Mouse (Mus musculus): ENCODE measurements at regions not wholly inside any gene's neighbourhood (a gene's known extent, or its start where the extent isn't known, plus 50 kb on each side); places are given as distances from the start of the nearest gene placed in this dataset.
"Not testable (repeated sequence)": the region's sequence is repeated elsewhere in the genome, so short reads cannot be mapped to it uniquely, and the experiment has no call there.

GRCm38 (mm10) chr8:30063148-30063547 is 2615.7 kb downstream of the Poteg start:
- DNase-seq (ENCODE audit: low spot score in 2 of 2) = no peak

- DNase-seq (ENCODE audit: low spot score in 2 of 2) = no peak
These were observed 2630.3 kb downstream of the Poteg start for GRCm38 (mm10) chr8:30077726-30078125.

GRCm38 (mm10) chr8:30127766-30128165 is 2680.3 kb downstream of the Poteg start:
- DNase-seq (ENCODE audit: low spot score in 2 of 2) = no peak

GRCm38 (mm10) chr8:30134999-30135398 is 2687.5 kb downstream of the Poteg start:
- DNase-seq (ENCODE audit: low spot score in 2 of 2) = no peak

- no peak for DNase-seq (ENCODE audit: low spot score in 2 of 2)
These were observed 2703.8 kb downstream of the Poteg start for GRCm38 (mm10) chr8:30151181-30151844.

GRCm38 (mm10) chr8:30152921-30153320 is 2705.5 kb downstream of the Poteg start:
- DNase-seq (ENCODE audit: low spot score in 2 of 2) = no peak

GRCm38 (mm10) chr8:30171881-30172280 is 2724.4 kb downstream of the Poteg start:
- DNase-seq (ENCODE audit: low spot score in 2 of 2) = no peak

- DNase-seq (ENCODE audit: low spot score in 2 of 2) = not testable (repeated sequence)
These were observed 2755.3 kb downstream of the Poteg start for GRCm38 (mm10) chr8:30202746-30203145.

GRCm38 (mm10) chr8:30227354-30227753 is 2779.9 kb downstream of the Poteg start:
- DNase-seq (ENCODE audit: low spot score in 2 of 2) = peak; percentile 1 to 3

GRCm38 (mm10) chr8:30233266-30233665 is 2785.8 kb downstream of the Poteg start:
- no peak for DNase-seq (ENCODE audit: low spot score in 2 of 2)

GRCm38 (mm10) chr8:30251797-30252196 is 2804.3 kb downstream of the Poteg start:
- DNase-seq (ENCODE audit: low spot score in 2 of 2) = no peak

GRCm38 (mm10) chr8:30269949-30270910 is 2822.8 kb downstream of the Poteg start:
- no peak for DNase-seq (ENCODE audit: low spot score in 2 of 2)

GRCm38 (mm10) chr8:30289169-30289568 is 2841.7 kb downstream of the Poteg start:
- DNase-seq (ENCODE audit: low spot score in 2 of 2) = peak; percentile 41 to 49

- DNase-seq (ENCODE audit: low spot score in 2 of 2) = no peak
These were observed 2883.7 kb downstream of the Poteg start for GRCm38 (mm10) chr8:30331201-30331600.

GRCm38 (mm10) chr8:30333352-30333751 is 2885.9 kb downstream of the Poteg start:
- no peak for DNase-seq (ENCODE audit: low spot score in 2 of 2)

GRCm38 (mm10) chr8:30359464-30359863 is 2912.0 kb downstream of the Poteg start:
- no peak for DNase-seq (ENCODE audit: low spot score in 2 of 2)

- DNase-seq (ENCODE audit: low spot score in 2 of 2) = no peak
These were observed 2918.3 kb downstream of the Poteg start for GRCm38 (mm10) chr8:30365721-30366120.

GRCm38 (mm10) chr8:30391936-30392335 is 2944.5 kb downstream of the Poteg start:
- no peak for DNase-seq (ENCODE audit: low spot score in 2 of 2)

- no peak for DNase-seq (ENCODE audit: low spot score in 2 of 2)
These were observed 2989.1 kb upstream of the 5930422O12Rik start for GRCm38 (mm10) chr8:30439423-30439822.

GRCm38 (mm10) chr8:30441821-30442220 is 2986.7 kb upstream of the 5930422O12Rik start:
- DNase-seq (ENCODE audit: low spot score in 2 of 2) = no peak

- DNase-seq (ENCODE audit: low spot score in 2 of 2) = no peak
These were observed 2984.6 kb upstream of the 5930422O12Rik start for GRCm38 (mm10) chr8:30443874-30444273.

GRCm38 (mm10) chr8:30444274-30444673 is 2984.2 kb upstream of the 5930422O12Rik start:
- no peak for DNase-seq (ENCODE audit: low spot score in 2 of 2)

GRCm38 (mm10) chr8:30458136-30458535 is 2970.4 kb upstream of the 5930422O12Rik start:
- DNase-seq (ENCODE audit: low spot score in 2 of 2) = no peak

Data from right cerebral cortex, adult 2 months (tissue).